Mouse (Mus musculus) ES-Bruce4 (cell line): ENCODE measurements at regions not wholly inside any gene's neighbourhood (a gene's known extent, or its start where the extent isn't known, plus 50 kb on each side); places are given as distances from the start of the nearest gene placed in this dataset.

ENCODE experiments used
- CTCF ChIP-seq: IDR thresholded peaks from one replicate; pipeline ENCODE4 v1.8.1; 2011; ENCODE audit warnings: low read depth, low read length
- EP300 ChIP-seq: IDR thresholded peaks from 2 replicates; pipeline ENCODE4 v1.6.1; 2011; ENCODE audit warnings: low read depth, low read length; ENCODE audit not compliant: insufficient read depth

GRCm38 (mm10) chr3:73569286-73569685 is 138.9 kb downstream of the Bche start:
- TF ChIP-seq CTCF = no peak
- no peak for TF ChIP-seq EP300
